Mouse (Mus musculus): ENCODE results near the gene Disc1. TPM values are rescaled to one million over a fixed set of nuclear protein-coding genes. Genes with fewer than 3 reads are reported as not detected.

Gene Disc1
- polyA plus RNA-seq, 1 experiment from 2014 or later, result 0.97 TPM

DNA sequence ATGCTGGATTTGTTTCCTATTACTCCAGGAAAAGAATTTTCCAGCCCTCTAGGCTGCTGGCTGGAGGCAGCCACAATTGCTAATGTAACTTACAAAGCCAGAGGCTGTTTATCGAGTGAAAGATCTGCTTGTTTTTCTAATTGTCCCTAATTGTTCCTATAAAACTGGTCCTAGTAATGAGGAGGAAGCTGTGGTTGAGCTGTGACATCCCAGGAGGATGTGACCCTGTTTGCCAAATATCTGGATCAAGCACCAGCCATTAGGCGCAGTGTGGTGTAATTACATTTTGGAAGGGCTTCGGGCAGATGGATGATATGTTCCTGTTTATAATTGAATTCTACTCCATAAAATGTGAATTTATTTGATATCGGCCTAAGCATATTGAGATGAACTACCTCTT, 233.3 kb downstream of the Disc1 start:
- Histone ChIP-seq H3K9me3 (ENCODE audit: low read length) (no peaks in the 10 kb centered on the region), H3K4me3 (ENCODE audit: low read depth, low read length) (no peak overlapping the region), H3K4me1 (ENCODE audit: insufficient read depth, low read depth, low read length) (0 out of 2 replicates have a peak, but pooled peaks cover 5% of the 10 kb centered on the region), H3K27me3 (replicated peaks; ENCODE audit: insufficient read depth, low read length) (no peaks in the 10 kb centered on the region), H3K4me2 (replicated peaks; ENCODE audit: low read depth, low read length) (no peak overlapping the region), H3K27ac (ENCODE audit: low read length) (no peak overlapping the region), H3K36me3 (ENCODE audit: insufficient read depth, low read length) (no peaks in the 10 kb centered on the region), H3K9ac (replicated peaks; ENCODE audit: low read depth) (no peak overlapping the region)
- no peak for ATAC-seq
- DNase-seq (ENCODE audit: low spot score), result no peak
- TF ChIP-seq EP300 (IDR thresholded peaks at IDR 0.05), result no peak
- TF ChIP-seq CTCF (IDR thresholded peaks at IDR 0.05), result no peak
- 71% methylated on average over 4 of the region's 4 CpGs for WGBS

DNA sequence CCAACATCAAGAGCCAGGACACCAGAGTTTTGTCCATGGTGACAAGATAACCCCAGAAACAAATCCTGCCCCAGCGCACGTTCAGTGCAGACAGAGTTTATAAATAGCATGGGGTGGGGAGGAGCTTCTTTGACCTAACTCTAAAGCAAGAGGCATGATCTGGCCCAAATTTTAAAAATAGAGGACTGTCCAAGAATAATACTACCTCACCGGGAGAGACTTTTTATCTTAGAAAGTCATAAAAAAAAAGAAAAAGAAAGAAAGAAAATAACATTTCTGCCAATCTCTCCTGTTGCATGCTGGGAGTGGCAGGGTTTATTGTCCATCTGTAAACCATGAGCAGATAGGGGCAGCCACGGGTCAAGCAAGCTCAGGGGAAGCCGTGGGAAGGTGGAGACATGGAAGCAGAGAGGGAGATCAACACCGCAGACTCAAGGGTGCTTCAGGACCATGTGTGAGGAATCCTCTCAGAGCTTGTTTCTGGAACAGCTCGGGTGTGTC, 233.9 kb downstream of the Disc1 start:
- H3K9ac ChIP-seq (replicated peaks; ENCODE audit: low read depth), result no peak overlapping the region
- no peak overlapping the region for H3K4me3 ChIP-seq (ENCODE audit: low read depth, low read length)
- 43% methylated on average over 7 of the region's 7 CpGs for WGBS
- H3K27ac ChIP-seq (ENCODE audit: low read length), result no peak overlapping the region
- H3K4me1 ChIP-seq (ENCODE audit: insufficient read depth, low read depth, low read length), result 0 out of 2 replicates have a peak, but pooled peaks cover 5% of the 10 kb centered on the region
- ATAC-seq (no peak), DNase-seq (ENCODE audit: low spot score) (peak; percentile 26)
- H3K27me3 ChIP-seq (replicated peaks; ENCODE audit: insufficient read depth, low read length), result no peaks in the 10 kb centered on the region
- no peaks in the 10 kb centered on the region for H3K36me3 ChIP-seq (ENCODE audit: insufficient read depth, low read length)
- H3K4me2 ChIP-seq (replicated peaks; ENCODE audit: low read depth, low read length), result no peak overlapping the region
- TF ChIP-seq EP300 (IDR thresholded peaks at IDR 0.05) (no peak), CTCF (IDR thresholded peaks at IDR 0.05) (no peak)
- H3K9me3 ChIP-seq (ENCODE audit: low read length), result no peaks in the 10 kb centered on the region

- Histone ChIP-seq H3K27ac (ENCODE audit: low read length) (no peak overlapping the region), H3K9me3 (ENCODE audit: low read length) (no peaks in the 10 kb centered on the region), H3K9ac (replicated peaks; ENCODE audit: low read depth) (no peak overlapping the region), H3K4me1 (ENCODE audit: insufficient read depth, low read depth, low read length) (peaks cover 9% of the 10 kb centered on the region), H3K4me2 (replicated peaks; ENCODE audit: low read depth, low read length) (no peak overlapping the region), H3K36me3 (ENCODE audit: insufficient read depth, low read length) (no peaks in the 10 kb centered on the region), H3K4me3 (ENCODE audit: low read depth, low read length) (no peak overlapping the region), H3K27me3 (replicated peaks; ENCODE audit: insufficient read depth, low read length) (no peaks in the 10 kb centered on the region)
- 52% methylated on average over 10 of the region's 10 CpGs for WGBS
- TF ChIP-seq EP300 (IDR thresholded peaks at IDR 0.05) (no peak), CTCF (IDR thresholded peaks at IDR 0.05) (no peak)
- no peak for DNase-seq (ENCODE audit: low spot score)
- ATAC-seq, result 0 out of 2 replicates have a peak, but pooled peaks have one; percentile 13
Observed at GRCm38 (mm10) chr8:125291506-125291905, 237.5 kb downstream of the Disc1 start.

DNA sequence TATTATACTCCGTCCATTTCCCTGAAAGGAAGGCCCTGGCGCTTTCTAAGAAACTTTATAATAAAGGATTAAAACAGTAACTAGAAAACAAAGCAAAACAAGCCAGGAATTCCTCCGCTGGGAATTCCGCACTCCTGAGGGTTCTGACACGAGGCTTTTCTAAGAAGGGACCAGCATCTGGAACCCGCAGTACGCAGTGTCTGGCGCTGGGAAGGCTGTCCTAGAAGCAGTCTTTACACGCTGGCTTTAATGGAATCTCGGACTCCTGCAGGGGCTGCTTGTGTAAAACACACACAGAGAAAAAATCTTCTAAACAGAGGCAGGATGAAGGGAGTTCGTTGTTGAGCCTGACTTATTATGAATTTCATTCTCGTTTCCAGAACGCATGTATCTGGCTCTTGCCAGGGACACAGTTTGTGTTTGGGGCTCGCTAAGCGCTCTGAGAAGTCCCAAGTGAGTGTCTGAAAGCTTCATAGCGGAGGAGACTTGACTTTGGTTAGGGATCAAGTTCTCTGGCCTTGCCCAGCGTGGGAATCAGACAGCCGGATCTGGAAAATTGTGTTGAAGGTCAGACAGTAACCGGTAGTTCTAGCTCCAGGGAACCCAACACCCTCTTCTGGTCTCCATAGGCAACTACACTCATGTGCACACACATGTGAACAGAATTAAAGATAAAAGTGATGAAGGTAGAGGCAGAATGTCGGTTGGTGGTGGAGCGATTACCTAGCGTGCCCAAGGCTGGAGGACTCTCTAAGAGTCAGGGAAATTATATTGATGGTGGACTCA, 238.1 kb downstream of the Disc1 start:
- H3K4me1 ChIP-seq (ENCODE audit: insufficient read depth, low read depth, low read length), result peaks cover 9% of the 10 kb centered on the region
- 75% methylated on average over 22 of the region's 22 CpGs for WGBS

DNA sequence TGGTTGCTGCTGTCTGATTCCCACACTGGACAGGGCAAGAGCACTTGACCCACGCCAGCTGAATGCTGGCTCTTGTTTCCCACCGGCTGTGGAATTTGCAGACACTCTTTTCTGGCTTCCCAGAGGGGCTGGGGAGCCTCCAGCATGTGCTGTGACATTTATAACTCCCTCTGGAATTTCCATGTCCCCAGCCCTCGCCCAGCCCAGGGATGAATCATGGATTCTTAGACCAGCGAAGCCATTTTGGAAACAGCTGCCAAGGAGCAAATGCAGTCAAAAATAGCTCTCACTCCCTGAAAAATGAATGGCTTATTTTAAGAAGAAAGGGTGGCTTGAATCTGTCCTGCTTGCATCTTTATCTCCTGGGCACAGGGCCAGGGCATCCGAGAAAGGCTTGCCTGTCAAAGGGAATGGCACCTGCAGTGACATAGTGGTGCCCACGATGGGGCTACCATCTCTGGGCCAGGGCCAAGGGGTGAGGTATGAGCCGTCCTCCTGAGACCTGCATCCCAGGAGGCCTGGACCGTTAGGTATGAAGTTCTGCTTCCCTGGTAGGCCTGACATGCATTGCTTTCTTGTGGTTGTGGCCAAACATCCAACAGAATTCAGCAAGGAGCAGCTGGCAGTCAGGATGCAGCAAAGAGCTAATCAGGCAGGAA, 239.1 kb downstream of the Disc1 start:
- ATAC-seq, result peak; percentile 86
- no peak overlapping the region for H3K4me2 ChIP-seq (replicated peaks; ENCODE audit: low read depth, low read length)

More for the DNA sequence above, 238.1 kb downstream of the Disc1 start:
- no peak for DNase-seq (ENCODE audit: low spot score)
- ATAC-seq, result no peak
- Histone ChIP-seq H3K36me3 (ENCODE audit: insufficient read depth, low read length) (no peaks in the 10 kb centered on the region), H3K4me2 (replicated peaks; ENCODE audit: low read depth, low read length) (no peak overlapping the region), H3K4me3 (ENCODE audit: low read depth, low read length) (no peak overlapping the region), H3K9ac (replicated peaks; ENCODE audit: low read depth) (no peak overlapping the region), H3K27ac (ENCODE audit: low read length) (peak overlapping the region; percentile 28; the same call in 1 of the 2 replicates), H3K9me3 (ENCODE audit: low read length) (no peaks in the 10 kb centered on the region), H3K27me3 (replicated peaks; ENCODE audit: insufficient read depth, low read length) (no peaks in the 10 kb centered on the region)
- TF ChIP-seq EP300 (IDR thresholded peaks at IDR 0.05) (no peak), CTCF (IDR thresholded peaks at IDR 0.05) (peak; percentile 52)

GRCm38 (mm10) chr8:125299248-125299647, 245.3 kb downstream of the Disc1 start:
- DNase-seq (ENCODE audit: low spot score) (peak; percentile 59), ATAC-seq (no peak)
- Histone ChIP-seq H3K27me3 (replicated peaks; ENCODE audit: insufficient read depth, low read length) (no peaks in the 10 kb centered on the region), H3K4me1 (ENCODE audit: insufficient read depth, low read depth, low read length) (no peaks in the 10 kb centered on the region; the same call in 1 of the 2 replicates), H3K9ac (replicated peaks; ENCODE audit: low read depth) (no peak overlapping the region), H3K4me3 (ENCODE audit: low read depth, low read length) (no peak overlapping the region), H3K4me2 (replicated peaks; ENCODE audit: low read depth, low read length) (no peak overlapping the region), H3K9me3 (ENCODE audit: low read length) (no peaks in the 10 kb centered on the region), H3K36me3 (ENCODE audit: insufficient read depth, low read length) (no peaks in the 10 kb centered on the region), H3K27ac (ENCODE audit: low read length) (no peak overlapping the region)
- no peak for TF ChIP-seq EP300 (IDR thresholded peaks at IDR 0.05)
- TF ChIP-seq CTCF (IDR thresholded peaks at IDR 0.05), result no peak
- whole genome bisulfite sequencing, result 4% methylated on average over 4 of the region's 4 CpGs

More for the DNA sequence above, 239.1 kb downstream of the Disc1 start:
- no peak for TF ChIP-seq CTCF (IDR thresholded peaks at IDR 0.05)
- peak; percentile 74 for TF ChIP-seq EP300 (IDR thresholded peaks at IDR 0.05)
- no peaks in the 10 kb centered on the region for H3K27me3 ChIP-seq (replicated peaks; ENCODE audit: insufficient read depth, low read length)
- no peak overlapping the region for H3K9ac ChIP-seq (replicated peaks; ENCODE audit: low read depth)
- H3K4me3 ChIP-seq (ENCODE audit: low read depth, low read length), result no peak overlapping the region
- no peaks in the 10 kb centered on the region for H3K36me3 ChIP-seq (ENCODE audit: insufficient read depth, low read length)
- peak overlapping the region; percentile 74 for H3K27ac ChIP-seq (ENCODE audit: low read length)
- 25% methylated on average over 8 of the region's 8 CpGs for WGBS
- DNase-seq (ENCODE audit: low spot score), result peak; percentile 89
- H3K4me1 ChIP-seq (ENCODE audit: insufficient read depth, low read depth, low read length), result peaks cover 9% of the 10 kb centered on the region
- no peaks in the 10 kb centered on the region for H3K9me3 ChIP-seq (ENCODE audit: low read length)
